Mouse (Mus musculus) hindbrain, embryonic 16.5 days (tissue): ENCODE measurements around the gene 5530401A14Rik. TPM values are rescaled to one million over a fixed set of nuclear protein-coding genes. Genes with fewer than 3 reads are reported as not detected.

Experiments
- ATAC-seq: fragments of 200-750 bp; cut with Nextera tagmentation; 2 replicates; pipeline ENCODE4 v1.8.0; 2017; ENCODE audit warnings: moderate TSS enrichment, moderate library complexity
- H3K27ac ChIP-seq: fragments of 300-500 bp; sonication (generic); 2 replicates; pipeline ENCODE4 v1.5.1; 2014; ENCODE audit warnings: low read depth, mild to moderate bottlenecking, control low read depth, low read length, moderate library complexity
- H3K27me3 ChIP-seq: fragments of 300-500 bp; sonication (generic); replicated peaks from 2 replicates; pipeline ENCODE4 v1.6.1; 2014; ENCODE audit warnings: low read length; ENCODE audit not compliant: control insufficient read depth, insufficient read depth
- H3K36me3 ChIP-seq: fragments of 300-500 bp; sonication (generic); 2 replicates; pipeline ENCODE4 v1.6.1; 2014; ENCODE audit warnings: mild to moderate bottlenecking, low read length, moderate library complexity, mixed read lengths; ENCODE audit not compliant: control insufficient read depth, insufficient read depth
- H3K4me1 ChIP-seq: fragments of 300-500 bp; sonication (generic); 2 replicates; pipeline ENCODE4 v1.6.1; 2014; ENCODE audit warnings: low read depth, low read length; ENCODE audit not compliant: control insufficient read depth, insufficient read depth
- H3K4me2 ChIP-seq: fragments of 300-500 bp; sonication (generic); 2 replicates; pipeline ENCODE4 v1.6.1; 2014; ENCODE audit warnings: mild to moderate bottlenecking, low read length, control low read depth, moderate library complexity
- H3K4me3 ChIP-seq: fragments of 300-500 bp; sonication (generic); 2 replicates; pipeline ENCODE4 v1.5.1; 2014; ENCODE audit warnings: mild to moderate bottlenecking, low read length, control low read depth, moderate library complexity
- H3K9ac ChIP-seq: fragments of 300-500 bp; sonication (generic); 2 replicates; pipeline ENCODE4 v1.6.1; 2014; ENCODE audit warnings: low read depth, mild to moderate bottlenecking, control low read depth, low read length, moderate library complexity
- H3K9me3 ChIP-seq: fragments of 300-500 bp; sonication (generic); 2 replicates; pipeline ENCODE4 v1.6.1; 2014; ENCODE audit warnings: mild to moderate bottlenecking, low read length, moderate library complexity; ENCODE audit not compliant: control insufficient read depth
- WGBS: fragments of 180-500 bp; shearing (Covaris S2); extraction: QIAGEN DNeasy Blood & Tissue Kit; methylation state at CpG from one replicate; pipeline ENCODE4 v1.1.7; 2014; 5-methylcytosine and 5-hydroxymethylcytosine counted together
- polyA plus RNA-seq: library from polyadenylated mRNA; unstranded; fragments of >200 nt; fragmentation: Nextera tagmentation; extraction: Ambion mirVana; gene quantifications from 2 replicates; pipeline ENCODE4 v1.2.1, GENCODE M21; 2015

5530401A14Rik gene
- polyA plus RNA-seq, result 0.79 and 1.1 TPM in 2 replicates

DNA sequence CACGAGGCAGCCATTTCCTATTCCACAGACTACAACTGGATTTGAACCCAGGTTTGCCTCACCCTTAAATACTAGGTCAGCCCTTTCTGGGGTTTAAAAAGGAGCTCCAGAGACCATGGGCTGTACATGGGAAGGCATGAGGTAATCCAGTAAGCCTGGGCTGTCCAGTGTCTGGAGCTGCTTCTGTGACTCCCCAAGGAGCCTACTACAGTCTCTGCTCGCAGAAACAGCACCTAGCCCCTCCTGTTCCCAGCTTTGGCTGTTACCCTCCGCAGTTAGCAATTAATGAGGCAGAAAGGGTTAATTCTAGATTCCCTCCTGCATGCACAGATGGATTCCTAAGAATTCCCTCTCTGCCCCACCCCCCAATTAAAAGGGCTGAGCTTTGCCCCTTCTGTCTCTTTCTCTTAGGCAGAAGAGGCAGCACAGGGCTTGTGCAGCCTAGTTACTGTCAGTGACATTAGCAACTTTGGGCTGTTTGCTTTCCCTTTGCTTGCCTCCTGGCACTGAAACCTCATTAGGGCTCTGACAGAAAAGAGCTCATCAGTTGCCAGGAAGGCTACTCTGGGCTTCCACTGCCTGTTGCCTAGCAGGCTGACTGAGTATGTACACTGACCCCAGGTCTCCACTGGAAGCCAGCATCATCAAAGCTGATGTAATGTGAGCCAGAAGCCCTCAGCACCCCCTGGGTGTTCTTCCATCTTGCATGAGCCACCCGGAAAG, at the start of gene 5530401A14Rik:
TSS of gene 5530401A14Rik (plus strand) at position 424 of the 723 bp plus-strand sequence.
- H3K4me1 ChIP-seq, result peaks cover 7% of the 10 kb centered on the region
- H3K9me3 ChIP-seq, result no peaks in the 10 kb centered on the region
- peak; percentile 93 for ATAC-seq
- no peaks in the 10 kb centered on the region for H3K36me3 ChIP-seq
- WGBS, result 37% methylated on average over 4 of the region's 4 CpGs
- H3K4me3 ChIP-seq, result no peak within 1 kb of the TSS
- H3K4me2 ChIP-seq, result no peak within 1 kb of the TSS
- no peaks in the 10 kb centered on the region for H3K27me3 ChIP-seq
- H3K9ac ChIP-seq, result no peak within 1 kb of the TSS
- no peak within 1 kb of the TSS for H3K27ac ChIP-seq

- Histone ChIP-seq H3K27me3 (no peaks in the 10 kb centered on the region), H3K4me1 (no peaks in the 10 kb centered on the region), H3K9ac (no peak overlapping the region), H3K27ac (no peak overlapping the region), H3K36me3 (no peaks in the 10 kb centered on the region), H3K9me3 (no peaks in the 10 kb centered on the region), H3K4me2 (no peak overlapping the region), H3K4me3 (no peak overlapping the region)
- no peak for ATAC-seq
- WGBS, result 63% methylated on average over 1 of the region's 1 CpGs
Observed at GRCm38 (mm10) chr11:81814816-81815215, 45.7 kb upstream of the 5530401A14Rik start.

DNA sequence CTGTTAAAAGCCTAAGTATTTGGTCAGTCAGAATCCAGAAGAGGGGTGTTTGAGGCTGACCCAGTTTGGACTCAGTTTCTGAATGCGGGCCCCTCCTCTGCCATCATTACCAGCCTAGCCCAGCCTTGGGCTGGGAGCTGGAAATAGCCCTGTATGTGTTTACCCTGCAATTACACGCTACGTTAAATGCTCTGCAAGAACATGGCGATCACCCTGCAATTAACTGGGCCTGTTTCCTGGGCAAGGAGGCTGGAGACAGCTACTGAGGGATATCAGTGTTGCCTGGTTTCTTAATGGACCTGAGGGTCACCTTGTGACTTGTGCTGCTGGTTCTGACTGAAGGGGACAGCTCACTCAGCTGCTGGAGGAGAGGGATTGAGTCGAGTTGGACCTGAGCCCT, 43.9 kb upstream of the 5530401A14Rik start:
- H3K27ac ChIP-seq, result no peak overlapping the region
- H3K36me3 ChIP-seq, result no peaks in the 10 kb centered on the region
- no peaks in the 10 kb centered on the region for H3K27me3 ChIP-seq
- H3K4me3 ChIP-seq, result no peak overlapping the region
- 55% methylated on average over 5 of the region's 5 CpGs for WGBS
- H3K9me3 ChIP-seq, result no peaks in the 10 kb centered on the region
- ATAC-seq, result no peak
- no peak overlapping the region for H3K9ac ChIP-seq
- no peaks in the 10 kb centered on the region for H3K4me1 ChIP-seq
- H3K4me2 ChIP-seq, result no peak overlapping the region

GRCm38 (mm10) chr11:81832381-81832780, 28.1 kb upstream of the 5530401A14Rik start:
- H3K4me2 ChIP-seq, result no peak overlapping the region
- H3K4me3 ChIP-seq, result no peak overlapping the region
- H3K27me3 ChIP-seq, result no peaks in the 10 kb centered on the region
- H3K9me3 ChIP-seq, result no peaks in the 10 kb centered on the region
- H3K36me3 ChIP-seq, result no peaks in the 10 kb centered on the region
- WGBS, result 38% methylated on average over 1 of the region's 1 CpGs
- H3K27ac ChIP-seq, result no peak overlapping the region
- H3K4me1 ChIP-seq, result no peaks in the 10 kb centered on the region
- H3K9ac ChIP-seq, result no peak overlapping the region
- ATAC-seq, result no peak

DNA sequence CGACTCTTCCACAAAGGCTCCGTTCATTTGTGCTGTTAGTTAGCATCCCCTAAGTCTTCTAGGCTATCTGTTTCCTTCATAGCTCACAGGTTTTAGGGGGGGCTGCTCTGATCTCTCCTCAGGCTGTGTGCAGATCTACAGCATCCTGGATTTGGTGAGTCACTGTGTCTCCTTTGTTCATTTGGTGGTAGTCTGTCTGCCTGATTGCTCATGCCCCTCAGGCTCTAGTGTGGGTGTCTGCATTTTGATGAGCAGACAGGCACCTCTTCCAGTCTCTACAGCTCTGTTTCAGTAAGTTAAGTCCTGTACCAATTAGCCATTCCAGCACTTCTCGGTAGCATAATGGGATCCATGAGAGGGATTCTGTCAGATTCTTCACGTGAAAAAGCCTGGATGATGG, 22.0 kb upstream of the 5530401A14Rik start:
- Histone ChIP-seq H3K27ac (no peak overlapping the region), H3K36me3 (no peaks in the 10 kb centered on the region), H3K4me1 (no peaks in the 10 kb centered on the region), H3K9me3 (no peaks in the 10 kb centered on the region), H3K9ac (no peak overlapping the region), H3K4me3 (no peak overlapping the region), H3K27me3 (no peaks in the 10 kb centered on the region), H3K4me2 (no peak overlapping the region)
- no peak for ATAC-seq
- 46% methylated on average over 4 of the region's 4 CpGs for WGBS

- Histone ChIP-seq H3K4me1 (no peaks in the 10 kb centered on the region), H3K4me3 (no peak overlapping the region), H3K27ac (no peak overlapping the region), H3K9ac (no peak overlapping the region), H3K4me2 (no peak overlapping the region), H3K27me3 (no peaks in the 10 kb centered on the region), H3K36me3 (no peaks in the 10 kb centered on the region), H3K9me3 (no peaks in the 10 kb centered on the region)
- 52% methylated on average over 2 of the region's 2 CpGs for WGBS
- ATAC-seq, result no peak
Observed at GRCm38 (mm10) chr11:81841001-81841400, 19.5 kb upstream of the 5530401A14Rik start.

GRCm38 (mm10) chr11:81845010-81845685, 15.3 kb upstream of the 5530401A14Rik start:
- Histone ChIP-seq H3K9me3 (no peaks in the 10 kb centered on the region), H3K9ac (no peak overlapping the region), H3K4me2 (no peak overlapping the region), H3K4me1 (no peaks in the 10 kb centered on the region), H3K36me3 (no peaks in the 10 kb centered on the region), H3K4me3 (no peak overlapping the region), H3K27me3 (no peaks in the 10 kb centered on the region), H3K27ac (no peak overlapping the region)
- WGBS, result 45% methylated on average over 5 of the region's 5 CpGs
- peak; percentile 76 for ATAC-seq

DNA sequence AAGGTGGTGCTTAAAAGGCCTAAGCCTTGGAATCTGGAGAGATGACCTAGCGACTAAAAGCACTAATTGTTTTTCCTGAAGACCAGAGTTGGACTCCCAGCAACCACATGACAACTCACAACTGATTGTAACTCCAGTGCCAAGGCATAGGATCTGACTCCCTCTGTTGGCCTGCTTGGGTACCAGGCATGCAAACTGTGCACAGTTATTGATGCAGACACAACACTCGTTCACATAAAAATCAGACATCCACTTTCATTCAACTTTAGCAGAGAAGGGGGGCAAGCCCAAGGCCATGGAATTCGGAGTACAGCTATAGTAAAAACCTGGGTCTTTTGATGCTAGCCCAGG, 14.8 kb upstream of the 5530401A14Rik start:
- no peak overlapping the region for H3K9ac ChIP-seq
- no peak overlapping the region for H3K4me3 ChIP-seq
- 65% methylated on average over 3 of the region's 3 CpGs for WGBS
- no peaks in the 10 kb centered on the region for H3K9me3 ChIP-seq
- ATAC-seq, result no peak; the same call in 1 of the 2 replicates
- no peaks in the 10 kb centered on the region for H3K27me3 ChIP-seq
- H3K4me1 ChIP-seq, result peaks cover 3% of the 10 kb centered on the region
- no peak overlapping the region for H3K4me2 ChIP-seq
- no peak overlapping the region for H3K27ac ChIP-seq
- H3K36me3 ChIP-seq, result no peaks in the 10 kb centered on the region

DNA sequence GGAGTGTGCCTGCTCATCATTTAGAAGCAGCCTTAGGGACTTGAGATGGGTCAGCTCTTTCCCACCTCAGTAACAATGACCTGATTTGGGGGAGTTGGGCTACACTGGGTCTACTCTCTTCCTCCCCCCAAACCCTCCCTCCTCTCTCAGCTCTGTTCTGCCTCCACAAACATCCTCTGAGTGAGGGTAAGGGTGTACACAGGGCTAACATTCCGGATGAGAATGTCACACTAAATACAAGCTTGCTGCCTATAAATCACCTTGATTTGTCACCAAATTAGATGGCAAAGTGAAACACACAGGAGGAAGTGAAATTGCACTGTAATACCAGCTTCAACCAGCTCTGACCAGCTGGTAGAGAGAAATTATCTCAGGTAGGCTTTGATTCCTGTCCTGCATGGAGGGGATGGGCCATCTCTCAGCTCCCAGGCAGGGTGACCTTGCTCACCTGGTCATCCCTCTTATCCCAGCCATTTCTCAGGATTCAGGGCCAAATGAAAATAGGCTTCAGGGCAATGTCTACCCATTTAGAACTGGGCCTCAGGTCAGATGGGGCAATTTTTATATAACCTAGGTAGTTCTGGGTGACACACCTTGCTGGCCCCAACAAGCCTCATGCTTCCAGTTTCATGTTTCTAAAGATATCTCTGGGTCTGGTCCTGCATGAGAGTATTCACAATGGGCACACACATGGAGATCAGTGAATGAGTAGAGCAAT, 12.5 kb upstream of the 5530401A14Rik start:
- peaks cover 4% of the 10 kb centered on the region for H3K4me1 ChIP-seq
- no peaks in the 10 kb centered on the region for H3K36me3 ChIP-seq
- H3K27ac ChIP-seq, result no peak overlapping the region
- no peak overlapping the region for H3K9ac ChIP-seq
- ATAC-seq, result no peak
- no peaks in the 10 kb centered on the region for H3K27me3 ChIP-seq
- H3K4me2 ChIP-seq, result no peak overlapping the region
- WGBS, result 55% methylated on average over 1 of the region's 1 CpGs
- no peaks in the 10 kb centered on the region for H3K9me3 ChIP-seq
- no peak overlapping the region for H3K4me3 ChIP-seq
